Mouse (Mus musculus) embryonic fibroblast, embryonic 13.5 days (primary cell): ENCODE data around the gene Cep63.

Source experiments
- CTCF ChIP-seq: IDR thresholded peaks from 2 replicates; pipeline ENCODE4 v1.5.1; 2011; ENCODE audit warnings: mild to moderate bottlenecking, control low read depth, low read length, moderate library complexity, borderline replicate concordance; ENCODE audit not compliant: insufficient read depth
- POLR2A ChIP-seq: IDR thresholded peaks from 2 replicates; pipeline ENCODE4 v1.6.1; 2011; ENCODE audit warnings: low read depth, mild to moderate bottlenecking, control low read depth, low read length, moderate library complexity

DNA sequence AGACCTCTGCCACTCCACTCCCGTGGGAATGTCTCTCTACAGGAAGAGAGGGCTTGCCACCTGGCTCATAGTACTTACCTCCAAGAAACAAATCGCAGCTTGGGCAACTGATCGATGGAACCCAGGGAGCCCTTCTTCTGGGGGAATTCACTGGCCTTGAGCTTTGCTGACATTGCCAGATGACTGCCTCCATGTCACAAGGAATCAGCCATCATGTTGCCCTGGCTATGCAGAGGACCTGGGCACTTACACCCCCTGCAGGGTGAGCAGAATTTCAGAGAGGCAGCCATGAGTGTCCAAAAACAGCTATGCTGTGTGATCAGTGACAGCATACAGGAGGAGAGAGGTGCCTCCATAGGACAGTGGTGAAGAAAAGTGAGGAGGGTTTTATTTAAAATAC is 72.6 kb downstream of the Cep63 start:
- no peak for TF ChIP-seq CTCF
- no peak for TF ChIP-seq POLR2A
